Mouse (Mus musculus): ENCODE measurements around the gene Oprd1.

DNA sequence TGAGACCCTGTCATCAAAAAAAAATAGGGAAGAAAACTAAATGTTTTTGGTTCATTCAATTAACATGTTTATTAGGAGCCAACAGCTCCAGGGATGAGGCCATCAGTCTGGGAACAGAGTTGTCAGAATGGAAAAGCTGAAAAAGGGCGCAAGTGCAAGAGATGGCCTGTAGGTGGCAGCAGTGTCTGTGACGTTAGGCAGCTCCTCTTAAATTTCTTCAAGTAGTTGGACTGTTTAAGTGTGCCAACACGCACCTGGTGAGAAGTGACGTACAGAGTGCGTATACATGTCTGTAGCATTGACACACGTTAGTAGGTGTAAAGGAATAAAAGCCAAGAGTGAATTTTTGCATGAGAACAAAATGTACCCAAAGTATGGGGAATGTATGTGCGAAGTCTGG lies 55.4 kb downstream of the Oprd1 start:
- TF ChIP-seq GATA1 (IDR thresholded peaks at IDR 0.05; ENCODE audit: borderline replicate concordance, low read length) (no peak), FLI1 (IDR thresholded peaks at IDR 0.05; ENCODE audit: low read length) (no peak)

Data from megakaryocyte, embryonic 14.5 days (primary cell).